Mouse (Mus musculus) embryonic facial prominence, embryonic 10.5 days (tissue): ENCODE measurements around the gene Ksr1. TPM values are rescaled to one million over a fixed set of nuclear protein-coding genes. Genes with fewer than 3 reads are reported as not detected.

Experiments
- DNase-seq: peaks from one replicate; pipeline ENCODE4 v3.0.0-alpha.2; 2017; ENCODE audit warnings: low spot score
- H3K27ac ChIP-seq: fragments of 300-500 bp; sonication (generic); replicated peaks from 2 replicates; pipeline ENCODE4 v1.5.1; 2016; ENCODE audit warnings: mild to moderate bottlenecking
- H3K27me3 ChIP-seq: fragments of 300-500 bp; sonication (generic); replicated peaks from 2 replicates; pipeline ENCODE4 v1.6.1; 2016; ENCODE audit warnings: low read depth, mild to moderate bottlenecking; ENCODE audit not compliant: poor library complexity, severe bottlenecking
- H3K36me3 ChIP-seq: fragments of 300-500 bp; sonication (generic); replicated peaks from 2 replicates; pipeline ENCODE4 v1.6.1; 2016; ENCODE audit warnings: mild to moderate bottlenecking, moderate library complexity
- H3K4me1 ChIP-seq: fragments of 300-500 bp; sonication (generic); 2 replicates; pipeline ENCODE4 v1.6.1; 2016
- H3K4me3 ChIP-seq: fragments of 300-500 bp; sonication (generic); 2 replicates; pipeline ENCODE4 v1.5.1; 2016; ENCODE audit warnings: mild to moderate bottlenecking, moderate library complexity
- H3K9me3 ChIP-seq: fragments of 300-500 bp; sonication (generic); 2 replicates; pipeline ENCODE4 v1.6.1; 2016; ENCODE audit warnings: mild to moderate bottlenecking
- WGBS: fragments of 180-500 bp; shearing (Covaris S2); methylation state at CpG from one replicate; pipeline ENCODE4 v1.1.7; 2016; 5-methylcytosine and 5-hydroxymethylcytosine counted together
- polyA plus RNA-seq: library from polyadenylated mRNA; unstranded; fragments of >200 nt; fragmentation: Nextera tagmentation; extraction: Ambion mirVana; gene quantifications from 2 replicates; pipeline ENCODE4 v1.2.1, GENCODE M21; 2016

The Ksr1 gene
- polyA plus RNA-seq, 1 experiment from 2014 or later, result 1.5 TPM

DNA sequence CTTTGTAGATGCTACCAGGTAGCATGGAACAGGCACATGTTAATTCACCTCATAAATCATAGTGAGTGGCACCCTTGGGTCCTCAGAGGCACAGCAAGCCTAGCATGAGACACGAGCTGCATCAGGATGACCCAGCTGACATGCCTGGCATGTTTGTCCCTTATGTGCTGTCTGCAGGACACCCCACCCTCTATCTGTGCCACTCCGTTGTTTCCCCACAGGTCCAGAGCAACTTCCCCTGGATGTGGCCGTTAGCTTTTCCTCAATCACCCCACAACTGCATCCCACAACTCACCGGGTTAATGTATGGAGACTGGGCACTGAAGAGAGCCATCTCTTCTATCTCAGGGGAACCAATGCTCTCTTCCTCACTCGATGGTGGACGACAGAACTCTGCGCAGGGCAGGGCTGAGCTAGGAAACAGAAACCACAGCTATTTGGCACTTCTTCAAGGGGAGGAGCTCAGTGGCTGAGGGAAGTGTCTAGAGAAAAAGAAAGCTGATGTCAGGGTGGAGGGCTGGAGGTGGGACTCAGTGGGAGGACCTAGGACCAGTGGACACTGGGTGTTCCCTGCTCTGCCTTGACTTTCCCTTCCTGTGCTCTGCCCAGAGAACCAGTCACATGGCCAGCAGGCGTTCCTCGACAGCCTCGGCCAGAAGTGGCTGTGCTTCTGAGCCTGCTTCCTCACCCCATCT, 161.6 kb downstream of the Ksr1 start, which contains the start of gene Lgals9:
Gene Lgals9, minus strand, starts transcription at position 464 of the 695 bp plus-strand sequence.
- WGBS, result 83% methylated on average over 10 of the region's 10 CpGs
- no peaks in the 10 kb centered on the region for H3K36me3 ChIP-seq
- no peak within 1 kb of the TSS for H3K27ac ChIP-seq
- no peak within 1 kb of the TSS for H3K4me3 ChIP-seq
- peaks cover 2% of the 10 kb centered on the region; the same call in 1 of the 2 replicates for H3K4me1 ChIP-seq
- peaks cover 6% of the 10 kb centered on the region; the same call in 1 of the 2 replicates for H3K9me3 ChIP-seq
- no peaks in the 10 kb centered on the region for H3K27me3 ChIP-seq
- DNase-seq, result no peak

GRCm38 (mm10) chr11:78983539-78983938, 162.7 kb downstream of the Ksr1 start:
- Histone ChIP-seq H3K27ac (no peak overlapping the region), H3K9me3 (no peaks in the 10 kb centered on the region), H3K4me3 (no peak overlapping the region), H3K4me1 (peaks cover 2% of the 10 kb centered on the region; the same call in 1 of the 2 replicates), H3K36me3 (no peaks in the 10 kb centered on the region), H3K27me3 (no peaks in the 10 kb centered on the region)
- no peak for DNase-seq
- WGBS, result 84% methylated on average over 7 of the region's 7 CpGs

DNA sequence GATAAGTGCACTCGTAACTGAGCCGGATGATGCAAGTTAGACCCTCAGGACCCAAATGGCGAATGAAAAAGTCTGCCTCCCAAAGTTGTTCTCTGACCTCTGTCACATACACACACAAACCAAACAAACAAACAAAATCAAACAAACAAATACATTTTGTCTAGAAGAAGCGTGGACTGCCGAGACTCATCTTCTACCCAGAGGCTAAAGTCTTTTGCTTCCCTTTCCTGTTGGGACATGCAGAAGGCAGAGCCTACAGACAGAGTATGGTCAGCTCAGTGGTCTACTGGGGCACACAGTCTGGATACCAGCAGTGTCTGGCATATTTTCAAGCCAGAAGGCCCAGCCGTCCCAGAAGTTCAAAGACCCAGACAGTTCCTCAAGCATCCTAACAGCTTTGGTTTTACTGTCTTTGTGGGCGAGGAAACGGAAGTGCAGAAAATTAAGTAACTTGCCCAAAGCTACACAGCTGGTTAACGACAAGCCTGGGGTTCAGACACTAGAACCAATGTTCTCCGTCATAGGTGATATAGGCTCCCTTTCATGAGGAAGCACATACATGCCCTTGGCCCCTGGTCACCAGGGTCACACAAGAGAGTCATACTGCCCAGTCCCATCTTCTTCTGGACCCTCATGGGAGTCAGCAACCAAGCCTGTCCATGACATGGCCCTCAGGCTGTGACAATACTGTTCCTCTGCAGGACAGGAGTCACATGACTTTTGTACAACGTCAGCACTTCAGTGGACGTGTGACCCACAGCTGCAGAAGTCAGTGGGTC, 163.5 kb downstream of the Ksr1 start:
- H3K9me3 ChIP-seq, result no peaks in the 10 kb centered on the region
- H3K4me3 ChIP-seq, result no peak overlapping the region
- H3K27me3 ChIP-seq, result no peaks in the 10 kb centered on the region
- 84% methylated on average over 12 of the region's 12 CpGs for WGBS
- DNase-seq, result no peak
- H3K27ac ChIP-seq, result no peak overlapping the region
- H3K36me3 ChIP-seq, result no peaks in the 10 kb centered on the region
- H3K4me1 ChIP-seq, result peaks cover 2% of the 10 kb centered on the region; the same call in 1 of the 2 replicates

DNA sequence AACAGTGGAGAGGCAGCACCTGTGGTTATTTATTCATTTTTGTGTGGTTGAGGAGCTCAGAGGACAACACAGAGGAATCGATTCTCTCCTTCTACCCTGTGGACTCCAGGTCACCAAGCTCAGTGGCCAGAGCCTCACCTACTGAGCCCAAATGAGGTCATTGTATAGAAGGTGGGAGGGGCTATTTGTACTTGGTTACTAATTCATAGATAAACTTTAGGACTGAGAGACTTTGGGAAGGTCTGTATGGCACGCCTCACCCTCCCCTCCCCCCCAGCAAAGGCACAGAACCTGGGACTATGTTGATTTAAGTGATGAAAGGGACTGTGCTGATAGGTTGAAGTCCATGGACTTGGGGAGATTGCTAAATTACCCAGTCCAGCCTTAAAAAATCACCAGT, 164.2 kb downstream of the Ksr1 start:
- H3K9me3 ChIP-seq, result no peaks in the 10 kb centered on the region
- DNase-seq, result no peak
- 80% methylated on average over 2 of the region's 2 CpGs for WGBS
- no peaks in the 10 kb centered on the region for H3K27me3 ChIP-seq
- H3K36me3 ChIP-seq, result no peaks in the 10 kb centered on the region
- no peak overlapping the region for H3K27ac ChIP-seq
- H3K4me3 ChIP-seq, result no peak overlapping the region
- peaks cover 2% of the 10 kb centered on the region; the same call in 1 of the 2 replicates for H3K4me1 ChIP-seq

- WGBS, result 80% methylated on average over 4 of the region's 4 CpGs
- Histone ChIP-seq H3K36me3 (no peaks in the 10 kb centered on the region), H3K27ac (no peak overlapping the region), H3K4me3 (no peak overlapping the region), H3K4me1 (peaks cover 2% of the 10 kb centered on the region; the same call in 1 of the 2 replicates), H3K27me3 (no peaks in the 10 kb centered on the region), H3K9me3 (no peaks in the 10 kb centered on the region)
- DNase-seq, result no peak
These were observed 166.0 kb downstream of the Ksr1 start for GRCm38 (mm10) chr11:78980083-78980634.

DNA sequence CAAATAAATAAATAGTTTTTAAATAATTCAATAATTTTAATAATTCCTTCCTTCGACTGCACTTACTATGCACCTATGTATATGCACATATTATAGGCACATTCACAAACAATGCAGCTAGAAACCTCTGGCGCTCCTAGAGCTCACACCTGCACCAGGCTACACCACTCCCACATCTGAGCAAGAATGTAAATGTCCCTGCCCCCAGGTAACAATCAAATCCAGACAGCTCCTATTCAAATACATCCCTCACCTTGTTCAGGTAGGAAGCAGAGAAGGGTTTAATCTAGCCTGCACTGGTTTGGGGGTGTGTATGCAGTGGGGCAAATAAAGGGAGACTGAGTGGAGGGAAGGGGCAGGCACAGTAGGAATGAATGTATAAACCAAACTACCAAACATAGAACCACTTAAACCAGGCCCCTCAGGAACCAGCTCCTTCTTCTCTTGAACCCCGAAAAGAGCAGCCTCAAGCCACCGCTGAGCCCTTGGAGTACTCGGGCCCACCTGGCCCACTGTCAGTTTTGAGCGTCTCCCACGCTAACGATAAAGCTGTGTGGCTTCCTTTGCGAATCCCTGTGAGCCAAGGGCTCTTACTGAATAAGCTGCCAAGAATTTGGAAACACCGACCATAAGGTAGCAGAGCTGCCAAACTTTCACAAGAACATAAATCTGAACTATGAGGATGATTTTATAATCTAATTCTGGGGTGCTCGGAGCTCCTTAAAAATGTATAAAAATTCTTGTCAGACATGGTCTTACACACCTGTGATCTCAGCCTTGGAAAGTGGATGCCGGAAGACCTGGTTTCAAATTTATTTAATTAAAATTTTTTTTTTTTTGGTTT, 167.8 kb downstream of the Ksr1 start:
- H3K36me3 ChIP-seq, result no peaks in the 10 kb centered on the region
- H3K27ac ChIP-seq, result no peak overlapping the region
- no peak overlapping the region for H3K4me3 ChIP-seq
- DNase-seq, result no peak
- no peaks in the 10 kb centered on the region for H3K9me3 ChIP-seq
- H3K27me3 ChIP-seq, result no peaks in the 10 kb centered on the region
- H3K4me1 ChIP-seq, result peaks cover 4% of the 10 kb centered on the region
- WGBS, result 90% methylated on average over 12 of the region's 12 CpGs

DNA sequence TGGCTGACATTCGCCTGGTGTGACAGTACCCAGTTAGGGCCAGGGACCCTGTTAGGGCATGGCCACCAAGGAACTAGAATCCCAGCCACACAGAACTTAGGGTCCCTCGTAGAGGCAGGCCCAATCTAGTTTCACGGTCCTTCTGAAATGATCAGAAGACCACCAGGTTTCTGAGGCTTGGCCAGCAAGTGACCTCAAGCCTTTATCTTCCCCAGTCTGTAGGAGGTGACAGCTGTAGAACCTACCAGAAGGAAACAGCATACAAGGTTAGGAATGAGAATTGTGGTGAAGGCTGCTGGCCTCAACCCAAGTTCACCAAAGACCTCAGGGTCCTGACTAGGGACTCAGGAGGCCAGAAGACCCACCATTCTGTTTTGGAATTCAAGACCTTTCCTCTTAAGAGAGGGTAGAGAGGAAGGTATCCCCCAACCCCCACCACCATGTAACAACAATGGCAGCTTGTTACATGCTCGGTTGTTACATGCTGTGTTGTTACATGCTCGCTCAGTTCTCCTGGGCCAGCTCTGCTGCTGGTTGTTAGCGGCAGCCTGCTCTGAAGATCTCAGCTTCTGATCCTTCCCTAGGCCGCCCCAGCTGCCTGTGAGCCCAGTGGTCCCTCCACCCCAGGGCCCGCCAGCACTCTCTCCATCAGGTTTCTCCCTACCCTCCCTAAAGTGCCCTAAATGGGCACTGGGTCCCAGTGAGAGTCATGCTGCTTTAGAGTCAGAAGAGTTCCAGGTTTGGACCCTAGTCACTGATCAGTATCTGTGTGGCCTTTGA, 169.3 kb downstream of the Ksr1 start:
- Histone ChIP-seq H3K9me3 (no peaks in the 10 kb centered on the region), H3K4me3 (no peak overlapping the region), H3K27me3 (no peaks in the 10 kb centered on the region), H3K27ac (no peak overlapping the region), H3K36me3 (no peaks in the 10 kb centered on the region), H3K4me1 (peaks cover 19% of the 10 kb centered on the region)
- 80% methylated on average over 8 of the region's 8 CpGs for WGBS
- no peak for DNase-seq

DNA sequence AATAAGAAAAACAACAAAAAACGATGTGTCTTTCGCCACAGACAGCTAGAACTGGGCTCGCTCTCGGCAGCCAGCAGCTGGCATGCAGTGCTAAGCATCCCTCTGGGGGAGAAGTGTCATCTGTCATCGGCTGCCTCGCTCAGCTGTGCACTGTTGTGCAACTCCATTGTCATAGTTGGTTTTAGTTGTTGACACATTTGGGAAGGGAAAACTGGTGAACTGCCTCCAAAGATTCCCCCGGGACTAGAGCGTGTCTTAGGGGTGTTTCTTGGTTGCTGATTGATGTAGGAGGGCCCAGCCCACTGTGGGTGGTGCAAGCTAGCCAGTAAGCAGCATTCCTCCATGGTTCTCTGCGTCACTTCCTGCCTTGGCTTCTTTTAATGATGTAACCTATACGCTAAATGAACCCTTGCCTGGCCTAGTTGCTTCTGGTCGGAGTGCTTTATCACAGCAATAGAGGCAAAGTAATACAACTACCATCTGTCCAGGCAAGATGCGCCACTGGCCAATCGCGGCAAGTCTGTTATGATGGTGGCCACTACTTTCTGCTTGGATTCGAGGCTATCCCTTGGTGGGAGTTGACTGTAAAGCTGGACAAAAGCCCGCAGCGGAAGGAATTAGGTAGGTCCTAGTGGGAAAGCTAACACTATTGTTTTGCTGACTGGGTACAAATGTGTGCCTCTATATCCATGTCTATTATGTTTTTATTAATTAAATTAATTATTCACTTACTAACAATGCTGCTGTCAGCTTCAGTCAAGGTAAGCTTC, 172.6 kb downstream of the Ksr1 start:
- Histone ChIP-seq H3K9me3 (no peaks in the 10 kb centered on the region), H3K27me3 (no peaks in the 10 kb centered on the region), H3K27ac (no peak overlapping the region; the same call in 1 of the 2 replicates), H3K4me3 (no peak overlapping the region), H3K36me3 (no peaks in the 10 kb centered on the region), H3K4me1 (peaks cover 19% of the 10 kb centered on the region)
- WGBS, result 72% methylated on average over 17 of the region's 17 CpGs
- peak; percentile 18 for DNase-seq

GRCm38 (mm10) chr11:78972811-78973351, 173.3 kb downstream of the Ksr1 start:
- Histone ChIP-seq H3K27ac (no peak overlapping the region; the same call in 1 of the 2 replicates), H3K9me3 (no peaks in the 10 kb centered on the region), H3K27me3 (no peaks in the 10 kb centered on the region), H3K4me3 (no peak overlapping the region), H3K4me1 (peaks cover 23% of the 10 kb centered on the region), H3K36me3 (no peaks in the 10 kb centered on the region)
- WGBS, result 56% methylated on average over 8 of the region's 8 CpGs
- DNase-seq, result peak; percentile 51

DNA sequence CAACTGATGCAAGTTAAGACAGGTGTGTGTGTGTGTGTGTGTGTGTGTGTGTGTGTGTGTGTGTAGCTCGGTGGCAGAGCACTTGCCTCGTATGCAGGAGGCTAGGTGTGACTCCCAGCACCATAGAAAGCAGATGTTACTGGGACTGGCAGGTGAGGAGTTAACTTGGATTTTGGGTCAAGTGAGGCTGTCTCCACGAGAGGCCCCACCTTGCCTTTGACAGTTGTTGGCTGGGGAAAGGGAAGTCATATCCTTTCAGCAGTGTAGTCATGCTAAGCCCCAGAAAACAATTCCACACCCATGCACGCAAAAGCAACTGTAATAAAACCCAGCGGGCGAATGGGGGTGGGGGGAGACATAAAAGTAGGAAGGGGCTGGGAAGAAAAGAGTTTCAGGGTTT, 173.9 kb downstream of the Ksr1 start:
- no peak overlapping the region for H3K27ac ChIP-seq
- WGBS, result 49% methylated on average over 6 of the region's 6 CpGs
- H3K27me3 ChIP-seq, result no peaks in the 10 kb centered on the region
- DNase-seq, result no peak
- H3K4me1 ChIP-seq, result peaks cover 26% of the 10 kb centered on the region
- no peaks in the 10 kb centered on the region for H3K9me3 ChIP-seq
- H3K36me3 ChIP-seq, result no peaks in the 10 kb centered on the region
- H3K4me3 ChIP-seq, result no peak overlapping the region

- Histone ChIP-seq H3K9me3 (no peaks in the 10 kb centered on the region), H3K4me3 (no peak overlapping the region), H3K27ac (no peak overlapping the region), H3K36me3 (no peaks in the 10 kb centered on the region), H3K4me1 (peaks cover 26% of the 10 kb centered on the region), H3K27me3 (no peaks in the 10 kb centered on the region)
- no peak for DNase-seq
- WGBS, result 89% methylated on average over 3 of the region's 3 CpGs
These were observed 174.5 kb downstream of the Ksr1 start for GRCm38 (mm10) chr11:78971746-78972145.
